Mouse (Mus musculus) right cerebral cortex, postnatal 36 days (tissue): ENCODE data around the gene Iqgap2.

Experiments
- DNase-seq, 2 experiments: peaks; one replicate each; pipeline ENCODE4 v3.0.0; 2022; ENCODE audit warnings: low spot score in 2 of 2, mixed read lengths in 1 of 2

Gene Iqgap2

GRCm38 (mm10) chr13:95584898-95585297, 306.8 kb downstream of the Iqgap2 start:
- DNase-seq: no peak

GRCm38 (mm10) chr13:95583237-95584189, 308.2 kb downstream of the Iqgap2 start:
- DNase-seq: no peak

- no peak for DNase-seq
Measured at GRCm38 (mm10) chr13:95581850-95582249, 309.9 kb downstream of the Iqgap2 start.

GRCm38 (mm10) chr13:95578016-95578697, 313.6 kb downstream of the Iqgap2 start:
- no peak for DNase-seq
